Mouse (Mus musculus) frontal cortex, postnatal 14 days (tissue): ENCODE measurements around the gene Kif26b.

Experiments
- DNase-seq, 2 experiments: peaks; one replicate each; pipeline ENCODE4 v3.0.0; 2022; ENCODE audit warnings: low spot score in 2 of 2

The Kif26b gene

DNA sequence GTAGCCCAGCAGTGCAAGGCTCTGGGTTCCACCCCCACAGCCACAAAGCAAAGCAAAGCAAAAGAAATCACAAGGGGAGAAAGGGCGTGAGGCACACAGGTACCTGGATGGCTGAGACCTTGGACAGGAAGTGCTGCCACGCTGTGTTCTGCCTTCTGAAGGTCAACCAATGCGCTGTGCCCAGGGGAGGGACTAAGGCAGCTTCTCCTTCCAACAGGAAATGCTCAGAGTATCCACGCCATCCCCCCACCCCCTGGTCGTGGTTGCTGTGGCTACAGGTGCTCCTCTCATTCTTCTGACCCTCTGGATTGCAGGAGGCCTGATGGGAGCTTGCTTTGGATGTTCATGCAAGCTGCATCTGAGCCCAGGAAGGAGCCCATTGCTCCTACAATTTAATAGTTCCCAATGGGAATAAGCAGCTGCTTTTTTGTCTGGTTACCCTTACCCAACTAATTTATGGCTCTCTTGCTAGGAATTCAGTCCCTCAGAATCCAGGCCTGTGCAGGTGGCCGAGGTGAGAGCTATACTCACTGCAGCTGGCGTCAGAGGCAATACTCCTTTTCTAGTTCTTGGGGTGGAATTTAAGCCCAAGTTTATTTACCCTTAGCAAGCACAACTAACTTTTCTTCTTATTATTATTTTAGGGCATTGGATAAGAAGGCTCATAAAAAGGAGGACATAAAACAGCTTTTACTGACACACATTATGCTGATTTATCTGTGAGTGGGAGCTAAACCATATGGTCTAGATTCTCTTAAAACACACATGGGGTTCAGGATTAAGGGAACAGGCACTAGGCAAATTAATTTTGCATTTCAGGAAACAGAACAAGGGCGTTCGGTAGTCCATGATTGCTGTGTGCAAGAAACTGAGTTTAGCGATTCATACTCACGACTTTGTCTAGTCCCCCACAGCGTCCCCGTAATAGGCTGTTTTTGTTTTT is 61.6 kb downstream of the Kif26b start:
- DNase-seq: no peak

DNA sequence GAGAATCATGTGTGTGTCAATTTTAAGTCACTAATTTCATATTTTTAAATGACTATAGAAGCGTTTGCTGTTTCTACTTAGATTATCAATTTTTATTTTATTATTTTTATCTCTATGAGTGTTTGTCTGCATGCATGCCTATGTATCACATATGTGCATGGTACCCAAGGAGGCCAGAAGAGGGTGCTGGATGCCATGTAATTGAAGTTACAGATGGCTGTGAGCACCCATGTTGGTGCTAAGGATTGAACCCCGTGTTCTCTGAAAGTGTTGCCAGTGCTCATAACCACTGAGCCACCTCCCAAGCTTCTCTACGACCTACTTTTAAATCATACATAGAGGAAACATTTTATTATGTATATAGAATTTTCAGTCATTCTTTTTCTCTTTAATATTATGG is 68.2 kb downstream of the Kif26b start:
- no peak for DNase-seq

DNA sequence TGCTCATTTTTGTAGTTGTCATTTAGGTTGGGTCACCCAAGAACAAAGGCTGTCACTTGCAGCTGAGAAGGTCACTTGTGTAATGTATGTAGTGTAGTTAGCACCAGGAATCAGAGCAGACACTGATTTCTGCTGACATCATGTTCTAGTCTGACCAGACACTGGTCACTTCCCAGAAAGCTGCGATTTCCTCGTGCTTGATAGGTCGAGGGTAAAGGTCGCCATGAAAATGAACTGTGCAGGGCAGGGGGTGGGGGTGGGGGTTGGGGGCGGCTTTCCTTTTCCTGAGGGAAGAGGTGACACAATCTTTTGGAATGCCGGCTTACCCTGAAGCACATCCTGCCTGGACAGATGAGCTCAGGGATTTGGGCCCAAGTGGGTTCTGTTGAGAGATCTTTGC is 68.8 kb downstream of the Kif26b start:
- DNase-seq: no peak

DNA sequence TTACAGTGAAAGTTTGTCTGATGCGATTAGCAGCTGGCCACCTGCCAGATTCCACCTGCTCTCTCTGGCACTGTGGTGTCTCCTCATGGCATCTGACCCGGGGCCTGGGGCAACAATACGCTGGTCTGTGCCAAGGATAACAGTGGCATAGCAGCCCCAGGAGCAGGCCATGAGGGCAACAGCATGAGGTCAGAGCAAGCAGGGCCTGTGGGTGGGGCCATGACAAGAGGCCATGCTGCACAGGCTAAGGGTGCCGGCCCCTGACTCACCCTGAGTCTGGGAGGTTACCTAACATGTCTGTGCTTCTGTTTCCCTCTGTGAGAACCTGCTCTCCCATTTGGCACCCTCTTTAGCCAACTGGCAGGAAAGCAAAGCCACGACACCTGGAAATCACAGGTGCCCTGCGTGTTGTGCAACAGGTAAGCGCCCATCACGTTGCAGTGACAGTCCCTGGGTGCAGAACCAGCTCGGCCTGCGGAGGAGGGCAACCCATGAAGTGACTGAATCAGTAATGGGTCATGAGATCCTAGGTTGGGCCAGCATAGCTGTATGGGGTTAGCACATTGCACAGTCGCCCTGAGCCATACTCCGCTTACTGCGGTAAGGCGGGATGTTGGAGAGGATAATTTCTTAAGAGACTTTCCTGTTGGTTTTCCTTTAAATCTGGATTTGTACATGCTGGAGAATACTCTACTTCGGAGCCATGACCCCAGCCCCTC is 72.1 kb downstream of the Kif26b start:
- no peak for DNase-seq

DNA sequence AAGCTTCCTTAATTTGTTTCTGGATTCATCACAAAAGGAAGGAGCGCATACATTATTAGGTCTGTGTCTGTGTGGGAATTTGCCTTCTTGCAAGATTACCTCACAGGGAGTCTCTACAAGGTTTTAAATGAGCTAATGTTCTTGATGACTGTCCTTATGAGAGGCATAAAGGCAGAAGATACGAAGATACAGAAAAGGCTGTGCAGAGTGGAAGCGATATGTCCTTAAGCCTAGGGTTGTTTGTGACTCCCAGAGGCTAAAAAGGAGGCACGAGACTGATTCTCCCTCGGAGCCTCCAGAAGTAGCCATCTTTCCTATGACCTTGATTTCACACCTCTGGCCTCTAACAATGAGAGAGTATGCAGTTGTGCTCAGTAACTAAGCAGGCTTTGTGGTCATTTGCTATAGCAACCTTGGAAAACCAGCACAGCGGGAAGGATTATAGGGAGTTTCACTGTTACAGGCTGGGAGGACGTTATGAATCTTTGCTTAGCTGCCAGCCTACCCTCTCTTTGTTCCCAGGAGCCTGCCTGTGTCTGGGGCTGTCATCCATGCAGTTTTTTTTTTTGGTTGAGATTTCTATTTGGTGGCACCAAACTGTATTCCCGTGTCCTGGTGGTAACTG is 80.3 kb downstream of the Kif26b start:
- DNase-seq: no peak

DNA sequence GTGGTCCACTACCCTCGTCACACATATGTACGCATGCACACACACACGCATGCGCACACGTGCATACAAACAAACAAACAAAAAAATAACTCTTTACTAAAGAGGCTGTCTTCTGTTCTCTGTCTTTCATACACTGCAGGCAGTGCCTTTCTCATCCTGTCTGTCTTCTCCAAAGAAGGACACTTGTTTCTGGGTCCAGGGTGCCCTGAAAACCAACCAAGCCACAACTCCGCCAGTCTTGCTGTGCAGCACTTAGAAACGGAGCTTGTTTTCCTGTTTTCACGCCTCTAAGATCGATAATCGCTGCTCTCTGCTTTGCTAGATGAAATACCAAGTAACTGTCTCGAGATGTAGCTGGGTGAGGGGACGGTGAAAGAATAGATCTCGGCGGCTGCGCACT is 82.6 kb downstream of the Kif26b start:
- DNase-seq: no peak

DNA sequence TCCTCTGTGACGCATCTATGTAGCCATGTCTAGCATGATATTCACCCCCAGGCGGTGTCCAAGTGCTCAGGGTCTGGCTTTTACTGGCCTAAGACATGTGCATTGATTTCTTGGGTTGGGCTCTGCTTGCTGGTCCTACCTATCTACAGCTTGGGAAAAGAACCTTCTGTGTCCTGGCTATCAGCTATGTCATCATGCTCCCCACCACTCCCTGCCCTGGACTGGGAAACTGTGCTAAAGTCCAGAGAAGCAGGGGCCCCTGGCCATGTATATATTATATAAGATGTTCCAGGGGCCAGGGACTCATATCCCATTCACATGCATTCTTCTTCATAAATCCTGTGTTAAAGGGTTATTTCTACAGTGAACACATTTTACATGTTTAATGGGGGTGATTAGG is 92.4 kb downstream of the Kif26b start:
- DNase-seq: no peak

GRCm38 (mm10) chr1:178623889-178624288 is 95.0 kb downstream of the Kif26b start:
- no peak for DNase-seq

DNA sequence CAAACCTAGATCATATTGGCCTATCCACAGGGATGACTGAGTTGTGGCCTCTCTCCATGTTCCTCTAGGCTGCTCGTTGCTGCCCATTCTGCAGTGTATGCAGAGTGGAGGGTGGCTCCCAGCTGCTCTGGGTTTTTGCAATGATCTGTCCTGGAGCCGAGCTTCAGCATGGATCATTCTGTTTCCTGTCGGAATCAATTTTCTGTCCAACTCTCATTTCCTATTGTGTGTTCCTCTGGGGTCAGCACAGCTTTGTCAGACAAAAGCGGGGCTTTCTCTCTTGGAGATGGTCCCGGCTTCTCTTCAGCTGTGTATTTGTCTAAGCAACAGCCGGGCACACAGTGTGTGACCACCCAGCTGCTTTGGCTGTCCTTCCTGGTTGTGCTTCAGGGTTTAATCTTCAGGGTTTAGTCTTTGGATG is 98.0 kb downstream of the Kif26b start:
- DNase-seq: no peak

DNA sequence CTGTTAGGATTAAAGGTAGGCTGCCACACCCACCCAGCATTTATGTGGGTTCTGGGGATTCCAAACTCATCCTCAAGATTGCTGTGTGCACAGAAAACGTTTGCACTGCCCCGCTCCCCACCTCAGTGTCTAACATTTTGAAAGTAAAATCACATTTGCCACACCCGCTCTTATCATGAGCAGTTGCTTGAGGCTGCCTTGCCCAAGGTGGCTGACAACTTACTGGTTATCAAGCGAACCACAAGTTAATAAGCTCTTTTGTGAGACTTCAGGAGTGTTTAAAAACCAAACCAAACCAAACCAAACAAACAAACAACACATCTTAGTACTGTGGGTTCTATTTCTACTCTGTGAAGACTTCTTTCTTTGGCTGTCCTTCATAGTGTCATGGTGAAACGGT is 101.1 kb downstream of the Kif26b start:
- no peak for DNase-seq

DNA sequence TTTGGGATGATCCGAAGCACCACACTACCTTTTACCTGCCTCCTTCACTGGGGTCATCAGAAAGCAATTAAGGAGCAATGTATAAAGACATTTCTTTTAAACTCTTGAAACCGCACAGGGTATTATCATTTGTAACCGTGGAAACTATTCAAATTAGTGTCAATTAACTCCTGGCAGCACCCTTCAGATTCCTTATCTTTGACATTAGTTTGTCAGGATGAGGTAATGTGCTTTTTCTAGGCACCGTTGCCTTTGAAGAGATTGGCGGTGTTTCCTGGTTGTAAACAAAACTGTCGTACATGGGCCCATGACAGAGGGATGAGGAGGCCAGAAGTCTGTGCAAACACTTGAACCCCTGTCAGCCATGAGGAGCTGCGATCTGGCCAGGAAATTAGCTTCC is 102.9 kb downstream of the Kif26b start:
- no peak for DNase-seq

DNA sequence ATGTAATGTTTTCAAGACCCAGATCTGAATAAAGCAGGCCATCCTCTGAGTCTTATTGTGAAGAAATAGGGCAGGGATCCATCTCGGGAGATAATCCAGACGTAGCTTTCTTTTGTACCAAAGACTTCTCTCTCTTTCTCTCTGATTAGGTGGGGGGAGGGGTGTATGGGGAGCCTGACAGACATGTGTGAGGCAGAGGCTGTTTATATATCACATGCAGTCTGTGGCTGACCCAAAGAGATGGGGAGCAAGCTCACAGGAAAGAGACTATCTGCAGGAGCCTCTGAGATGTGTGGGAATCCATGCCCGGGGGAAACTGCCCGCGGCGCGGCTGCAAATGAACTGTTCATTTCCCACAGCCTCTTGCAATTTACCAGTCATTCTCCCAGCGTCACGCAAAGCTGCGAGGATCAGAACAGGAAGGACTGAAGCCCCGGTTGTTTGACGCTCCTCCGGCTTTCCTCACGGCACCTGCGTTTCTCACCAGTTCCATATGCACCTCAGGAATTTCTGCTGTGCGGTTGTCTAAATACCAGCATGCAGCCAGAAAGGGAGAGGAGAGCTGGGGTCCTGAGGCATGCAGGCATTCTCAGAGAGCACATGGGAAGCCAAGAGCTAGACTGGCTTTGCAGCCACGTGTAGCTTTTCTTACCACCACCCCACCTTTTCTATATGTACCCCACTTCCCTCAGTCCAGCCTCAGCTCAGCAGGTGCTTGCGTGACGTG is 105.6 kb downstream of the Kif26b start:
- no peak for DNase-seq

DNA sequence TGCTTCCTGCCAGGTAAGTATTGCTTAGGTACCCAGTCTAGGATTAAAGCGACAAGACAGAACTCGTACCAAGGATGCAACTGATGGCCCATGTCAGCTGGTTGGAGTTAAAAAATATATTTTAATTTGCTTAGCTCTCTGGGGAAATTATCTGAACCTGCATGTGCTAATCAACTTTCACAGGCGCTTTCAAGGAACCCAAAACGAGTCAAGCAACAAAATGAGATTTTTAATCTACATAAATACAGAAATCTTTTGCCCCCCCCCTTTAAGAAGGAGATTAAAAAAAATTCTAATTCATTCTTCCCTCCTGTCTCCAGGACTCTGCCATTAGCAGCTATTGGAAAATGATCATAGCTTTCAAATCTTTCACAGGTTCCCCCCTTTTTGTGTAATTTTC is 106.5 kb downstream of the Kif26b start:
- no peak for DNase-seq

- no peak for DNase-seq
Observed at GRCm38 (mm10) chr1:178637293-178637692, 108.4 kb downstream of the Kif26b start.

DNA sequence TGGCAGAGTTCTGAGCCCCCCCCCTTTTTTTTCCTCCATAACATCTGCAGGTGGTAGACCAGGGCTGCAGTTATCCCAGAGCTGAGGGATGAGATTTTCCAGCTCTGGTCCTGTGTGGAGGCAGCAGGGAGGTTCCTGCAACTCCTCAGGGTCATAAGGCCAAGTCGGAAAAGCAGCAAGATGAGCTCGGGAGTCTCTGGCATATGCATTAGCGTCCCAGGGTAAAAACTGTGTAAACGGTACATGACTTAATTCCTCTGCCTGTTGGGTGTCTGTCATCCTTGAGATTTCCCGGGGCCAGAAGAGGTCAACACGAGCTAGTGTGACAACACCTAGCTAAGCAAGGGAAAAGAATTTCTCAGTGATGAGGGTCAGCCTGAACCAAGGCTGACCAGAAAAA is 111.0 kb downstream of the Kif26b start:
- DNase-seq: no peak

DNA sequence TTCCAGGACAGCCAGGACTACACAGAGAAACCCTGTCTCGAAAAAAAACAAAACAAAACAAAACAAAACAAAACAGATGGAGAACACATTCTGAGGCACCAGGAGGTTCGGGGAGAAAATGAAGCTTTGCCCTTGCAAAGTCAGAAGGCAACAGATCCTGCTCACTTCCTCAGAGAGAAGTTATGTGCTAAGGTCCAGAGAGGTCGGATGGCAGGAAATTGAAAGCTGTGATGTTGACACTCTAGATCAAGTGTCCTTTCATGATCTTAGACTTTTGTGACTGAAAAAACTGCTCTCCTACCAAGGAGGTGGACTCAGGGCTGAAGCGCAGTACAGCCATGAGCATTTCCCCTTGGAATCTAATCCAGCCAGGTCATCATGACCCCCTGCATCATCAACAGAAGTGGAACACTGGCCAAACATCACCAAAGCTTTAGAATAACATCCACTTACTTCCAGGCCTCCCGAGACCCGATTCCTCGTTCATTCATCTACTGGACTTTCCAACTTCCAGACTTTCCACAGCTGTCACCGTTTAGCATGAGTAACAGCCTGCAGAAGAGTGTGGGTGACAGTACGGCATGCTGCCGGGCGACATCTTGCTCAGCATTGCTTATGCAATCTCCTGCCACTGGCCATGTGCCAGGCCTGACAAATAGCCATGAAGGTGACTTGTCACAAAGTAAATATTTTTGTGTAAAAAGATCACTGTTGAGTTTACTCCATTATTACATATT is 112.0 kb downstream of the Kif26b start:
- DNase-seq: peak; percentile 16 to 17

- DNase-seq: no peak
Observed at GRCm38 (mm10) chr1:178641788-178642187, 112.9 kb downstream of the Kif26b start.

GRCm38 (mm10) chr1:178644954-178645353 is 116.0 kb downstream of the Kif26b start:
- DNase-seq: no peak

GRCm38 (mm10) chr1:178646589-178646988 is 117.7 kb downstream of the Kif26b start:
- DNase-seq: no peak

GRCm38 (mm10) chr1:178655525-178655924 is 126.6 kb downstream of the Kif26b start:
- DNase-seq: no peak

DNA sequence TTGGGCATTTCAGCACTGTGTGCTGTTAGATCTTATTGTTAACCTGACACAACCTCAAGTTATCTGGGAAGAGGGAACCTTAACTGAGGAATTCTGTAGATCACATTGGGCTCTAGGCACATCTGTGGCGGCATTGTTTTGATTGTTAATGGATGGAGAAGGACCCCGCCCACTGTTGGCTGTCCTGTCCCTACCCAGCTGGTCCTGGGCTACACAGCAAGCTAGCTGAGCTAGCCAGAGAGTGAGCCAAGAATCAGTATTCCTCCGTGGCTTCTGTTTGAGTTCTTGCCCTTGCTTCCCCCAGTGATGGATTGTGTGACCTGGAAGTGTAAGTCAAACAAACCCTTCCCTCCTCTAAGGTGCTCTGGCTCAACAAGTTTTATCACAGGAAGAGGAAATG is 132.1 kb downstream of the Kif26b start:
- no peak for DNase-seq
